Mouse (Mus musculus) myocyte (in vitro differentiated cells): ENCODE results near the gene Ttc41.

Source experiments
- E2F4 ChIP-seq: IDR thresholded peaks from one replicate; pipeline ENCODE4 v1.6.1; 2011; ENCODE audit warnings: mild to moderate bottlenecking, control low read depth, moderate library complexity; ENCODE audit not compliant: insufficient read depth
- MYOD1 ChIP-seq, 3 experiments: IDR thresholded peaks; one replicate each; pipeline ENCODE4 v1.6.1; 2011; ENCODE audit warnings: control low read depth in 2 of 3, low read depth in 2 of 3, mild to moderate bottlenecking in 2 of 3, moderate library complexity in 1 of 3; ENCODE audit not compliant: insufficient read length in 2 of 3, control insufficient read depth in 1 of 3
- MYOG ChIP-seq, 3 experiments: IDR thresholded peaks; one replicate each; pipeline ENCODE4 v1.6.1; 2011; ENCODE audit warnings: control low read depth in 2 of 3, low read depth in 2 of 3, mild to moderate bottlenecking in 2 of 3; ENCODE audit not compliant: insufficient read length in 2 of 3, control insufficient read depth in 1 of 3, insufficient read depth in 1 of 3
- POLR2A ChIP-seq: IDR thresholded peaks from one replicate; pipeline ENCODE4 v1.6.1; 2011; ENCODE audit warnings: low read depth, mild to moderate bottlenecking, control low read depth, moderate library complexity; ENCODE audit not compliant: insufficient read length
- REST ChIP-seq: IDR thresholded peaks from one replicate; pipeline ENCODE4 v1.6.1; 2011; ENCODE audit warnings: mild to moderate bottlenecking, control low read depth, moderate library complexity; ENCODE audit not compliant: insufficient read depth, insufficient read length
- USF1 ChIP-seq: IDR thresholded peaks from one replicate; pipeline ENCODE4 v1.6.1; 2011; ENCODE audit warnings: low read depth, mild to moderate bottlenecking, control low read depth, moderate library complexity

- TF ChIP-seq POLR2A, result no peak
- no peak for TF ChIP-seq MYOG (IDR thresholded peaks at IDR 0.05; ENCODE audit: control insufficient read depth in 1 of 3, insufficient read depth in 1 of 3, insufficient read length in 2 of 3, low read depth in 2 of 3)
- no peak for TF ChIP-seq USF1
- TF ChIP-seq REST, result no peak
- no peak for TF ChIP-seq MYOD1 (IDR thresholded peaks at IDR 0.05; ENCODE audit: control insufficient read depth in 1 of 3, insufficient read length in 2 of 3, low read depth in 2 of 3)
- TF ChIP-seq E2F4, result no peak
These were observed 83.6 kb downstream of the Ttc41 start for GRCm38 (mm10) chr10:86789146-86789672.
